ENCODE assay signal across 12 mouse cellular contexts in the genomic region with DNA sequence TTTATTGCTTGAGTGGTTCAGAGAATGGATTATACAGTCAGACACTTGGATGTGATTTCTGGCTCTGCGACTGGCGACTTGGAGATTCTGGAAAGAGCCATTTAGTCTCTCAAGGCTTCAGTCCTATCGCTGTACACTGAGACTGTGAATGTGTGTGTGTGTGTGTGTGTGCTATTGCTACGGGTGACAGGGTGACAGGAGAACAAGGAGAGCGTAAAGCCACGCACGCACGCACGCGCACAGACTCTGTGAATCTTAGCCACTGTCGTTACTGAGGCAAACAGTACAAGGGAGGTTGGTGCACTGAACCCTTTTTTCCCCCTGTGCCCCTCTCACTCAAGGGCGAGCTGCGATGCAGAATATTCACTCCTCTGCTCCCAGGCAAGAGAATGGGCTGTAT. TPM values are rescaled to one million over a fixed set of nuclear protein-coding genes. Genes with fewer than 3 reads are reported as not detected.
DNase-seq lines count a peak whose midpoint lies in the region; ATAC-seq lines count a peak whose summit lies in the region.
"Had no signal": no experiment of that assay in that cellular context is flagged by ENCODE, and none has a peak within 500 bp of the region (broad histone marks: within the 10 kb centered on the region; RNA-seq: fewer than 3 reads in every experiment).

No protein-coding gene starts in this region.

- peak overlapping the region; percentile 29 for H3K4me2 ChIP-seq in kidney, embryonic 15.5 days
- H3K4me2 ChIP-seq in hindbrain, embryonic 15.5 days: peak overlapping the region; percentile 25
- H3K4me2 ChIP-seq: embryonic facial prominence, embryonic 15.5 days had no signal

- ATAC-seq in kidney, embryonic 15.5 days (replicated peaks; ENCODE audit: low FRiP score): no peak
- ATAC-seq in hindbrain, embryonic 15.5 days (ENCODE audit: low FRiP score, low read depth): no peak
- ATAC-seq: lung, postnatal 0 days had no signal

- H3K9me3 ChIP-seq in kidney, embryonic 15.5 days (replicated peaks): no peaks in the 10 kb centered on the region
- no peaks in the 10 kb centered on the region for H3K9me3 ChIP-seq in hindbrain, embryonic 15.5 days
- H3K9me3 ChIP-seq: embryonic facial prominence, embryonic 15.5 days had no signal

- no peaks in the 10 kb centered on the region for H3K36me3 ChIP-seq in kidney, embryonic 15.5 days
- H3K36me3 ChIP-seq in hindbrain, embryonic 15.5 days: no peaks in the 10 kb centered on the region
- H3K36me3 ChIP-seq in splenic B cell, adult 2 months (ENCODE audit: control insufficient read depth, insufficient read depth, low read length, poor library complexity, severe bottlenecking): no peaks in the 10 kb centered on the region
- H3K36me3 ChIP-seq: embryonic facial prominence, embryonic 15.5 days had no signal

- no peak overlapping the region; the same call in 1 of the 2 replicates for H3K27ac ChIP-seq in kidney, embryonic 15.5 days
- no peak overlapping the region for H3K27ac ChIP-seq in hindbrain, embryonic 15.5 days (replicated peaks)
- H3K27ac ChIP-seq: heart, adult 2 months had no signal

- peaks cover 44% of the 10 kb centered on the region for H3K4me1 ChIP-seq in kidney, embryonic 15.5 days
- H3K4me1 ChIP-seq in hindbrain, embryonic 15.5 days (replicated peaks): peaks cover 36% of the 10 kb centered on the region

- no peak overlapping the region for H3K4me3 ChIP-seq in kidney, embryonic 15.5 days (replicated peaks)
- H3K4me3 ChIP-seq in hindbrain, embryonic 15.5 days: no peak overlapping the region
- H3K4me3 ChIP-seq: embryonic facial prominence, embryonic 15.5 days; heart, adult 2 months had no signal

- no peaks in the 10 kb centered on the region for H3K27me3 ChIP-seq in kidney, embryonic 15.5 days
- H3K27me3 ChIP-seq in hindbrain, embryonic 15.5 days: no peaks in the 10 kb centered on the region
- H3K27me3 ChIP-seq in splenic B cell, adult 2 months (ENCODE audit: control insufficient read depth, insufficient read depth, low read length, poor library complexity, severe bottlenecking): no peaks in the 10 kb centered on the region
- H3K27me3 ChIP-seq: embryonic facial prominence, embryonic 15.5 days had no signal

- WGBS in kidney, embryonic 15.5 days: 43% methylated on average over 13 of the region's 13 CpGs
- WGBS in hindbrain, embryonic 15.5 days: 31% methylated on average over 13 of the region's 13 CpGs

- DNase-seq in kidney, adult 18-20 months: no peak
- peak; percentile 39 for DNase-seq in thymus, postnatal 0 days (ENCODE audit: low spot score)
- no peak for DNase-seq in thymus, postnatal 25 days
- peak; percentile 31 for DNase-seq in splenic B cell, adult 2 months (ENCODE audit: low read depth, low spot score)
- no peak for DNase-seq in urinary bladder, postnatal 10 days (ENCODE audit: low spot score)
- DNase-seq: cerebellum, postnatal 14 days; heart, adult 2 months; heart, postnatal 36 days had no signal

- no peak overlapping the region for H3K9ac ChIP-seq in kidney, embryonic 15.5 days
- H3K9ac ChIP-seq in hindbrain, embryonic 15.5 days: no peak overlapping the region
- H3K9ac ChIP-seq: embryonic facial prominence, embryonic 15.5 days had no signal

RNA-seq across cellular contexts. Expression of a gene that starts 1.4 kb away (rescaled TPM):
- 9.3 and 12.4 TPM in 2 replicates for polyA plus RNA-seq in kidney, embryonic 15.5 days (2015; fragmentation: Nextera tagmentation; extraction: Ambion mirVana)
- 20.1 and 23.5 TPM in 2 replicates for polyA plus RNA-seq in thymus, postnatal 0 days (2015; fragmentation: Nextera tagmentation; extraction: Ambion mirVana)
- polyA plus RNA-seq in hindbrain, embryonic 15.5 days (2015; fragmentation: Nextera tagmentation; extraction: Ambion mirVana): 19.3 and 25.9 TPM in 2 replicates

RNA-seq across cellular contexts. Expression of a gene that starts 33.6 kb away (rescaled TPM):
- polyA plus RNA-seq in kidney, embryonic 15.5 days (2015; fragmentation: Nextera tagmentation; extraction: Ambion mirVana): 50.2 and 50.7 TPM in 2 replicates
- polyA plus RNA-seq in thymus, postnatal 0 days (2015; fragmentation: Nextera tagmentation; extraction: Ambion mirVana): 40.0 and 43.4 TPM in 2 replicates
- polyA plus RNA-seq in hindbrain, embryonic 15.5 days (2015; fragmentation: Nextera tagmentation; extraction: Ambion mirVana): 29.9 and 33.5 TPM in 2 replicates

Comparison
In these comparisons a context has a peak if more than half of its experiments do, and no peak if none do; other contexts are left out.
1. DNase-seq: peak in thymus, postnatal 0 days (single experiment) and splenic B cell, adult 2 months (single experiment); none in kidney, adult 18-20 months (single experiment), thymus, postnatal 25 days (single experiment) and urinary bladder, postnatal 10 days (single experiment).